Mouse (Mus musculus) limb, embryonic 10.5 days (tissue): ENCODE results near the gene Ciapin1. TPM values are rescaled to one million over a fixed set of nuclear protein-coding genes. Genes with fewer than 3 reads are reported as not detected.

ENCODE experiments used
- DNase-seq: peaks from one replicate; pipeline ENCODE4 v3.0.0-alpha.2; 2017; ENCODE audit warnings: low spot score
- H3K27ac ChIP-seq: fragments of 300-500 bp; sonication (generic); 2 replicates; pipeline ENCODE4 v1.5.1; 2016; ENCODE audit warnings: mild to moderate bottlenecking
- H3K27me3 ChIP-seq: fragments of 300-500 bp; sonication (generic); 2 replicates; pipeline ENCODE4 v1.6.1; 2016; ENCODE audit warnings: low read depth, mild to moderate bottlenecking; ENCODE audit not compliant: poor library complexity, severe bottlenecking
- H3K36me3 ChIP-seq: fragments of 300-500 bp; sonication (generic); 2 replicates; pipeline ENCODE4 v1.6.1; 2016; ENCODE audit warnings: mild to moderate bottlenecking, moderate library complexity
- H3K4me1 ChIP-seq: fragments of 300-500 bp; sonication (generic); 2 replicates; pipeline ENCODE4 v1.6.1; 2016
- H3K4me3 ChIP-seq: fragments of 300-500 bp; sonication (generic); 2 replicates; pipeline ENCODE4 v1.5.1; 2016; ENCODE audit warnings: mild to moderate bottlenecking, moderate library complexity
- H3K9me3 ChIP-seq: fragments of 300-500 bp; sonication (generic); replicated peaks from 2 replicates; pipeline ENCODE4 v1.6.1; 2016; ENCODE audit warnings: mild to moderate bottlenecking
- WGBS: fragments of 180-500 bp; shearing (Covaris S2); methylation state at CpG from one replicate; pipeline ENCODE4 v1.1.7; 2016; 5-methylcytosine and 5-hydroxymethylcytosine counted together
- polyA plus RNA-seq: library from polyadenylated mRNA; unstranded; fragments of >200 nt; fragmentation: Nextera tagmentation; extraction: Ambion mirVana; gene quantifications from 2 replicates; pipeline ENCODE4 v1.2.1, GENCODE M21; 2016

Gene Ciapin1
- polyA plus RNA-seq, 1 experiment from 2014 or later = 198 TPM

DNA sequence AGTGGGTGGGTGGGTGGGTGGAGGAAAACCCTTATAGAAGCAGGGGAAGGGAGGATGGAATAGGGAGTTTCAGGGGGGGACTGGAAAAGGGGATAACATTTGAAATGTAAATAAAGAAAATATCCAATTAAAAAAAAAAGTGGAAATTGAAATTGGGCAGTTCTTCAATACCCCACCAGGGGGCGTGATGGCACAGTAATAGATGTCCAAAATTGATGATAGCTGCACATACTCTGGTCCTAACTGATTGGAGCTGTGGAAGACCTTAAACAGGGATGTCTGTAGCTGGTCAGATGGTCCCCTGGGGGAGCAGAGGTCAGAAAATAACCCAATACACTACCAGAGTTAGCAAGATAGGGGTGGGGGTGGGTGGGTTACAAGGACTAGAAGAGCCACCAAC lies 23.6 kb downstream of the Ciapin1 start:
- 0% methylated on average over 1 of the region's 1 CpGs for WGBS
- H3K4me1 ChIP-seq = 0 out of 2 replicates have a peak, but pooled peaks cover 3% of the 10 kb centered on the region
- no peaks in the 10 kb centered on the region for H3K27me3 ChIP-seq
- no peaks in the 10 kb centered on the region for H3K36me3 ChIP-seq
- H3K9me3 ChIP-seq = no peaks in the 10 kb centered on the region
- no peak overlapping the region for H3K27ac ChIP-seq
- DNase-seq = peak; percentile 53
- H3K4me3 ChIP-seq = no peak overlapping the region

DNA sequence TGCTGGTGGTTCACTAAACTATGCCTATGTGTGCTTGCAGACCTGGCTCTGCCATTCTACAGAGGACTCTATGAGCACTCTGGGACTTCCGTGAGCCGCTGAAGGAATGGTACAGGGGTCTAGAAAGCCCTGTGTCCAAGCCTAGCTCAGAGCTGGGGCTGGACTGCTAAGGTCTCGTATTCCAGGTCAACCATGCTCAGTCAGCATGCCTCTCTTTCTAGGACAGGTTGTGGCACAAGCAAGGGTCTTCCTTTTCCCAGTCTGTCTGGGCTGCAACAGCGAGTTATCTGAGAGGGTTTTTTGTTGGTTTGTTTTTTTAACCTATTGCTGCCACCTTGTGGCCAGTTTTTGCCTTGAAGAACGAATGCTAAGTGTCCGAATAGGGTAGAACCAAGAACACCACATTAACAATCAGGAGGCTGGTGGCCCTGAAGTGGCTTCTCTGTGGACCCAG lies 25.5 kb downstream of the Ciapin1 start:
- H3K4me1 ChIP-seq = 0 out of 2 replicates have a peak, but pooled peaks cover 3% of the 10 kb centered on the region
- H3K27me3 ChIP-seq = no peaks in the 10 kb centered on the region
- peak; percentile 78 for DNase-seq
- no peak overlapping the region; the same call in 1 of the 2 replicates for H3K4me3 ChIP-seq
- H3K9me3 ChIP-seq = no peaks in the 10 kb centered on the region
- no peaks in the 10 kb centered on the region for H3K36me3 ChIP-seq
- no peak overlapping the region for H3K27ac ChIP-seq
- WGBS = 29% methylated on average over 6 of the region's 6 CpGs

DNA sequence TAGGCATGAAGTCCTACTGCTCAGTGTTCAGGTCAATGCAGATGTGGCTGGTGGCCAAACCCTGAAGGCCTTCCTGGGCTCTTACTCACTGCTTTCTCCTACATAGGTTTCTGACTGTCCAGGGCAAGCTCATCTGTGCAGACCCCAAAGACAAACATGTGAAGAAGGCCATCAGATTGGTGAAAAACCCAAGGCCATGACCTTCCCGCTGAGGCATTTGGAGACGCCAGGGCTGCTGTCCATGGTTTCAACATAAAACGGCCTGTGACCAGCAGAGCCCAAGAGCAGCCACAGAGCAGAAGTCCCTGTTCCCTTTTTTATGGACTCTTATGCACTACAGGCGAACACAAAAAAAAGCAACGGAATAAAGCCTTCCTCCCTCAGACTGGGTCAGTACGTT lies 26.5 kb downstream of the Ciapin1 start:
- Histone ChIP-seq H3K9me3 (no peaks in the 10 kb centered on the region), H3K27ac (no peak overlapping the region), H3K4me1 (0 out of 2 replicates have a peak, but pooled peaks cover 3% of the 10 kb centered on the region), H3K36me3 (no peaks in the 10 kb centered on the region), H3K27me3 (no peaks in the 10 kb centered on the region), H3K4me3 (no peak overlapping the region)
- DNase-seq = no peak
- WGBS = 72% methylated on average over 6 of the region's 6 CpGs

DNA sequence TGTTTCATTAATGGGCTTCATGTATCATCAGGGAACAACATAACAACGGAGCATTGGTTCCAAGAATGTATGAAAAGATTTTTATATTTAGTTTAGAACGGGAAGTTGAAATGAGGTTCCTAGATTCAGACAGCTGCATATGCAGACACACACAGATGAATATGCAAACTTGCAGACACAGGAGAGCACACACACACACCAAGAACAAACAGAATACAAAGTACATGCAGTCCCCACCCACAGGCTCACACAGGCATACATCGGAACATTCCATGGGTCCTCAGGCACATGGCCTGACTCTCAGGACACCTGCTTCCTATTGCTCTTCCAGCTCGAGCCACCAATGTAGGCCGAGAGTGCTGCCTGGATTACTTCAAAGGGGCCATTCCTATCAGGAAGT lies 27.3 kb downstream of the Ciapin1 start:
- Histone ChIP-seq H3K27me3 (no peaks in the 10 kb centered on the region), H3K9me3 (no peaks in the 10 kb centered on the region), H3K4me3 (no peak overlapping the region), H3K27ac (no peak overlapping the region), H3K36me3 (no peaks in the 10 kb centered on the region), H3K4me1 (0 out of 2 replicates have a peak, but pooled peaks cover 3% of the 10 kb centered on the region)
- DNase-seq = no peak
- WGBS = 77% methylated on average over 5 of the region's 5 CpGs

DNA sequence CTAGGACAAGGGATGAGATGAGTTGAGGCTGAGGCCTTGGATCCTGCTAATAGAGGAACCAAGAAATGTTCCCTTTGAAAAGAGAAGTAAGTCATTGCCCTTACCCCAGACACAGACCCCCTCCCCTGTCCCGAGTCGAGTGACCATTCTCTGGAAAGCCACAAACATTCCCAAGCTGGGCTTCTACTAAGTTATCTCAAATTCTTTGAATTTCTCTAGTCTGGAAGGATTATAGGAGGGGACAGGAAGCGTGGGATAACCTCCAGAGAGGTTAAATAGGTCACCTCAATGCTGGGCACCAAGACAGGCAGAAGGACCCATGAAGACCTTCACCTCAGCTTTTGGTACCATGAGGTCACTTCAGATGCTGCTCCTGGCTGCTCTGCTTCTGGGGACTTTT lies 28.0 kb downstream of the Ciapin1 start, which contains the start of gene Ccl17:
Gene Ccl17, plus strand, starts transcription at position 301 of the 400 bp plus-strand sequence.
- DNase-seq = no peak
- Histone ChIP-seq H3K4me3 (no peak within 1 kb of the TSS), H3K27me3 (no peaks in the 10 kb centered on the region), H3K27ac (no peak within 1 kb of the TSS), H3K36me3 (no peaks in the 10 kb centered on the region), H3K9me3 (no peaks in the 10 kb centered on the region), H3K4me1 (0 out of 2 replicates have a peak, but pooled peaks cover 3% of the 10 kb centered on the region)
- WGBS = 74% methylated on average over 3 of the region's 3 CpGs

DNA sequence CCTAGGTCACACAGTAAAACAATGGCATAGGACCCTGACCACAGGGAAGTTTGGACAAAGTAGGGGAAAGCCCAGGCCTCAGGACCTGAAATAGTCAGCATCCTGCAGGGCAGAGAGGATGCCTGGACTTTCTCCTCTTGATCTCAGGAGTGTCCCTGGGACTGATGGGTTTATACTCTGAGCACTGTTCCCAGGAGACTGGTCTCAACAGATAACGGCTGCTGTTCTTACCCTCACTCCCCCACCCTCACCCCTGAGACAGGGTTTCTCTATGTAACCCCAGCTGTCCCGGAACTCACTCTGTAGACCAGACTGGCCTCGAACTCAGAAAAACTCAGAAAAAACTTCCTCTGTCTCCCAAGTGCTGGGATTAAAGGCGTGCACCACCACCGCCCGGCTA lies 29.8 kb downstream of the Ciapin1 start:
- no peak overlapping the region for H3K27ac ChIP-seq
- no peak overlapping the region for H3K4me3 ChIP-seq
- WGBS = 79% methylated on average over 6 of the region's 6 CpGs
- DNase-seq = no peak
- H3K27me3 ChIP-seq = no peaks in the 10 kb centered on the region
- no peaks in the 10 kb centered on the region for H3K9me3 ChIP-seq
- 0 out of 2 replicates have a peak, but pooled peaks cover 3% of the 10 kb centered on the region for H3K4me1 ChIP-seq
- no peaks in the 10 kb centered on the region for H3K36me3 ChIP-seq

DNA sequence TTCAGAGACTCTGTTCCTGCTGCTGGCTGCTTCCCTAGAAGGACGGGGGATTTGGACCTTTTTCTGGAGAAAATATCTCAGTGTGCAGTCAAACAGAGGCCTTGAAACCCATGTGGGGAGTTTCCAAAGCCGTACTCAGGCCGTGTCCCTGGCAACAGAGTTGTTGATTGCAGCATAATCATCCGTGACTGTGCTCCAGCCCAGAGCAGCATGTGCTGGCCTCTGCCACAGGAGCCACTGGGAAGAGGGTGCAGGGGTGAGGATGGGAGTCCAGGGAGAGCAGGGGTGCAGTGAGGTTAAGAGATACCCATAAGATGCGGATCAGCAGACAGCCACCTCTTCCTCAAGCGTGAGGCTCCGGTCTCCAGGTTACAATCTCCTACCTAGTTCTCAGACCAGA lies 30.7 kb downstream of the Ciapin1 start:
- Histone ChIP-seq H3K9me3 (no peaks in the 10 kb centered on the region), H3K4me1 (0 out of 2 replicates have a peak, but pooled peaks cover 2% of the 10 kb centered on the region), H3K36me3 (no peaks in the 10 kb centered on the region), H3K4me3 (no peak overlapping the region), H3K27me3 (no peaks in the 10 kb centered on the region), H3K27ac (no peak overlapping the region)
- no peak for DNase-seq
- 78% methylated on average over 7 of the region's 7 CpGs for WGBS

DNA sequence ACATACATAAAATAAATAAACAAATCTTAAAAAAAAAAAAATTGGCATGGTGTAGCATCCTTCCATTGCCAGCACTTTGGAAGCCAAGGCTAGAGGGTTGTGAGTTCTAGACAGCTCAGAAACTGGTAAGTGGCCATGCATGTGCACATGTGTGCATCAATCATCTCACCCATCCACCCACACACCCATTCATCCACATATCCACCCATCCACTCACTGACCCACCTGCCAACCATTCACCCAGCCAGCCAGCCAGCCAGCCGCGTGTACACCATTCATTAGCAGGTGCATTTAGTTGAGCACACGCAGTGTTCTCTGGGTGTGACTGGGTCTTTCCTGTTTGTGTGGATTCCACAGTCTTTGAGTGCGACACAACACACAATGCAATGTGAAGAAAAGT lies 32.3 kb downstream of the Ciapin1 start:
- Histone ChIP-seq H3K4me1 (no peaks in the 10 kb centered on the region), H3K27ac (no peak overlapping the region), H3K9me3 (no peaks in the 10 kb centered on the region), H3K27me3 (no peaks in the 10 kb centered on the region), H3K4me3 (no peak overlapping the region), H3K36me3 (no peaks in the 10 kb centered on the region)
- 86% methylated on average over 4 of the region's 4 CpGs for WGBS
- no peak for DNase-seq

DNA sequence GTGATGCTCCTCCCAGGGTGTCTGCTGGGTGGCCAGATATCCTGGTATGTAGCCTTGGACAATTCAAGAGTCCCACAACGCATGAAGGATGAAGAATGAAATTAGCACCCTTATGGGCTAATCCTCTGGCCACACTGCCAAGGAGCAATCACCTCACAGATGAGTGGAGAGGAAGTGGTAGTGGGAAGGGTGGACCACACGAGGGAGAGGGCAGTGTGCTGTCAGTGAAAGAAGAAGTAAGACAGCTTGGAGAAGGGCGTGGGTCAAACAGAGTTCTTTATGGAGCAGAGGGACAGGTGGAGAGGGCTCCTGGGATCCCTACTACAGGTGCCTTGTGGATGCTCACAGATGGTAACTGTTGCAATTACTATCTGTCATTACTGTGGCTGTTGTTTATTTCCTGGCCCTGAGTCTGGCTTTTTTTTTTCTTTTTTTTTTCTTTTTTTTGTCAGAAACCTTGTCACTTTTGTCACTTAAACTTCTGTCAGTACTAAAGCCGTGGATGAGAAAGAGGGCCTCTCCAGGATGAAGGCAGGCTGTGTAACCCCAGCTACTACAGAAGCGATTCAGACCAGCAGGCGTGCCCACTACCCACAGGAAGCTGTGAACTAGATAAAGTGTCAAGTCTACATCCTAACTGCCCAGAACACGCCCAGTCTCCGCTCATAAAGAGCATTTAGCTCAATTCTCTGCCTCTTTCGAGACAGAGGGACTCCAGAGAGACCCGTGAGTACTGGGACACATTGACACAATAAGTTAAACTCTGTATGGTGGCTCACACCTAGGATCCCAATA lies 33.4 kb downstream of the Ciapin1 start:
- no peak for DNase-seq
- no peaks in the 10 kb centered on the region for H3K27me3 ChIP-seq
- no peaks in the 10 kb centered on the region for H3K4me1 ChIP-seq
- H3K9me3 ChIP-seq = no peaks in the 10 kb centered on the region
- H3K27ac ChIP-seq = no peak overlapping the region
- H3K4me3 ChIP-seq = no peak overlapping the region
- no peaks in the 10 kb centered on the region for H3K36me3 ChIP-seq
- 71% methylated on average over 10 of the region's 10 CpGs for WGBS

DNA sequence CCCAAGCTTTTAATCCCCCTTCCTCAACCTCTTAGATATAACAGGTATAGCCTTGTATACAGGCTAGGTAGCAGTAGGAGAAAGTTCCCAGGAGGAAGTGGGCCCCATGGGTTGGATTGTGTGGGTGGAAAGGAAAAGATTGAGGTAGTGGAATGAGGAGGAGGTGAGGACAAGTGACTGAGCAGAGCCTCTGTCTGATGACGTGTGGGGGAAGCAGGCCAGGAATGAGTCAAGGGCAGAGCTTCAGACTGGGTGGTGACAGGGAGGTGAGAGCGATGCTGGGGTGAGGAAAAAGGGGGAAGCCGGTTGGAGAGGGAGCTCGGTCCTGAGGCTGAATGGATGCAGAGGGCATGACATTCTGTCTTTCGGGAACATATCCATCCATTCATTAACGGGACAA lies 34.6 kb downstream of the Ciapin1 start:
- H3K9me3 ChIP-seq = no peaks in the 10 kb centered on the region
- no peak overlapping the region for H3K27ac ChIP-seq
- no peaks in the 10 kb centered on the region for H3K4me1 ChIP-seq
- H3K27me3 ChIP-seq = no peaks in the 10 kb centered on the region
- no peaks in the 10 kb centered on the region for H3K36me3 ChIP-seq
- no peak overlapping the region for H3K4me3 ChIP-seq
- WGBS = 72% methylated on average over 6 of the region's 6 CpGs
- DNase-seq = no peak

DNA sequence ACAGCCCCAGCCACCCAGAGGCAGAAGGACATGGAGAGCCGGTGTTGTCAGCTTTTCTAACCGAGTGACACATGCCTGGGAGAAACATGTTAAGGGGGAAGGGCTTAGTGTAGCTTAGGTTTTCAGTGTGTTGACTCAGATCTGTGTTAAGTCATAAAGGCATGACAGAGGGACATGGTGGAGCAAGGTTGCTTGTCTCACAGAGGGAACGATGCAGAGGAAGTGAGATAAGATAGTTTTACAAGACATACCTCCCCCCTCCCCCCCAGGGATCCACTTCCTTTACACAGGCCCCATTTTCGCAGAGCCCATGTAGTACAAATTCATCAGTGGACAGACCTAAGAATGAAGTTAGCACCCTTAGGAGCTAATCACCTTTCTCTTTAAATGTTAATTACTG lies 35.8 kb downstream of the Ciapin1 start:
- Histone ChIP-seq H3K27me3 (no peaks in the 10 kb centered on the region), H3K36me3 (no peaks in the 10 kb centered on the region), H3K4me1 (no peaks in the 10 kb centered on the region), H3K27ac (no peak overlapping the region), H3K4me3 (no peak overlapping the region), H3K9me3 (no peaks in the 10 kb centered on the region)
- no peak for DNase-seq
- 77% methylated on average over 4 of the region's 4 CpGs for WGBS

DNA sequence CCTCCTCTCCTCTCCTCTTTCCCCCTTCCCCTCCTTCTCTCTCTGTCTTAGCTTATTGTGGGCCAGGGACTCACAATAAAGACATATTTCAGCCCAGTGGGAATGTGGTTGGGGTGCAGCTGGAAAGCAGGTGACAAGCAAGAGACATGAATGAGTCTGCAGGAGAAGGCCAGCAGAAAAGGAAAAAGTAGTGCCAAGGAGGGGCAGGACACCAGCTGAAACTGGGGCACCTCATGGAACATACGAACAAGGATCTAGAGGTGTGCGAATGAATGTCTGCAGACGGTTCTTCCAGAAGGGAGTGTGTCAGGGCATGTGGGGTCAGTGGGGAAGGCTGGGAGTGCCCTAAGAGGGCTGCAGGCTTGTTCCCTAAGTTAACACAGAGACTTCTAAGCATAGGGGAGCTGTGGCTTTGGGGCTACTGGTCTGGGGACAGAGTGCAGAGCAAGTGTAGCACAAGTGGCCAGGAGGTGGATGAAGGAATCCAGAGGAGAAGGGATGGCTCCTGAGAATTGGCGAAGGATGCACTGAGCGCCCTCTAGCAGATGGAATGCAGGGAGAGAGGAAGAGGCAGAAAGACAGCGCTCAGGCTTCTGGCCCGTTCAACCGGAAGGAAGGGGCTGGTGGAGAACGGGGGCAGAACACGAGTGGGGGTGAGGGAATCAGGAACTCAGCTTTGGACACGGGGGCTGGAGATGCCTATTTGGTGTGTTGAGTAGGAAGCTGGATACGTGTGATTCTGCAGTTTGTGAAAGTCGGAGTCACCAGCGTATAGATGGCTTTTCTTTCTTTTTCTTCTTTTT lies 36.7 kb downstream of the Ciapin1 start:
- no peak for DNase-seq

More for the DNA sequence above, 36.7 kb downstream of the Ciapin1 start:
- Histone ChIP-seq H3K27me3 (no peaks in the 10 kb centered on the region), H3K36me3 (no peaks in the 10 kb centered on the region), H3K4me3 (no peak overlapping the region), H3K4me1 (no peaks in the 10 kb centered on the region), H3K27ac (no peak overlapping the region), H3K9me3 (no peaks in the 10 kb centered on the region)
- WGBS = 52% methylated on average over 14 of the region's 14 CpGs
